Mouse (Mus musculus): ENCODE results near the gene Dand5. TPM values are rescaled to one million over a fixed set of nuclear protein-coding genes. Genes with fewer than 3 reads are reported as not detected.

Dand5 gene
- polyA plus RNA-seq, 1 experiment, result 6.7 TPM

GRCm38 (mm10) chr8:84785756-84786677, 36.6 kb downstream of the Dand5 start:
- Histone ChIP-seq H3K79me2 (ENCODE audit: control insufficient read depth, insufficient read depth) (peaks cover 86% of the 10 kb centered on the region), H3K36me3 (ENCODE audit: control insufficient read depth, insufficient read depth) (no peaks in the 10 kb centered on the region), H3K4me3 (no peak overlapping the region), H3K27me3 (ENCODE audit: control insufficient read depth, insufficient read depth, insufficient read length) (no peaks in the 10 kb centered on the region), H3K4me2 (ENCODE audit: low read depth) (peak overlapping the region; percentile 4), H3ac (ENCODE audit: control insufficient read depth, insufficient read length) (no peak overlapping the region)
- peak; percentile 17 for TF ChIP-seq POLR2A (IDR thresholded peaks at IDR 0.05; ENCODE audit: insufficient read length, low read depth)
- no peak for TF ChIP-seq SRF (IDR thresholded peaks at IDR 0.05; ENCODE audit: control insufficient read depth, insufficient read length, low read depth)

GRCm38 (mm10) chr8:84785506-84785755, 37.2 kb downstream of the Dand5 start:
- no peak overlapping the region for H3K4me3 ChIP-seq
- TF ChIP-seq REST (IDR thresholded peaks at IDR 0.05; ENCODE audit: insufficient read depth, insufficient read length) (no peak), MYOG (IDR thresholded peaks at IDR 0.05; ENCODE audit: control insufficient read depth in 1 of 3, insufficient read depth in 1 of 3, insufficient read length in 2 of 3, low read depth in 2 of 3) (no peak), E2F4 (IDR thresholded peaks at IDR 0.05; ENCODE audit: insufficient read depth) (no peak), POLR2AphosphoS2 (IDR thresholded peaks at IDR 0.05; ENCODE audit: insufficient read length, low read depth) (no peak), TCF3 (IDR thresholded peaks at IDR 0.05; ENCODE audit: insufficient read length, low read depth) (no peak), MYOD1 (IDR thresholded peaks at IDR 0.05; ENCODE audit: control insufficient read depth in 1 of 3, insufficient read length in 2 of 3, low read depth in 2 of 3) (no peak), TCF12 (IDR thresholded peaks at IDR 0.05; ENCODE audit: insufficient read depth, poor library complexity, severe bottlenecking) (no peak), CEBPB (IDR thresholded peaks at IDR 0.05; ENCODE audit: insufficient read depth, poor library complexity, severe bottlenecking) (no peak), MAX (IDR thresholded peaks at IDR 0.05; ENCODE audit: low read depth) (no peak), SRF (IDR thresholded peaks at IDR 0.05; ENCODE audit: control insufficient read depth, insufficient read length, low read depth) (no peak), POLR2A (IDR thresholded peaks at IDR 0.05; ENCODE audit: insufficient read length, low read depth) (no peak), USF1 (IDR thresholded peaks at IDR 0.05; ENCODE audit: low read depth) (no peak)

DNA sequence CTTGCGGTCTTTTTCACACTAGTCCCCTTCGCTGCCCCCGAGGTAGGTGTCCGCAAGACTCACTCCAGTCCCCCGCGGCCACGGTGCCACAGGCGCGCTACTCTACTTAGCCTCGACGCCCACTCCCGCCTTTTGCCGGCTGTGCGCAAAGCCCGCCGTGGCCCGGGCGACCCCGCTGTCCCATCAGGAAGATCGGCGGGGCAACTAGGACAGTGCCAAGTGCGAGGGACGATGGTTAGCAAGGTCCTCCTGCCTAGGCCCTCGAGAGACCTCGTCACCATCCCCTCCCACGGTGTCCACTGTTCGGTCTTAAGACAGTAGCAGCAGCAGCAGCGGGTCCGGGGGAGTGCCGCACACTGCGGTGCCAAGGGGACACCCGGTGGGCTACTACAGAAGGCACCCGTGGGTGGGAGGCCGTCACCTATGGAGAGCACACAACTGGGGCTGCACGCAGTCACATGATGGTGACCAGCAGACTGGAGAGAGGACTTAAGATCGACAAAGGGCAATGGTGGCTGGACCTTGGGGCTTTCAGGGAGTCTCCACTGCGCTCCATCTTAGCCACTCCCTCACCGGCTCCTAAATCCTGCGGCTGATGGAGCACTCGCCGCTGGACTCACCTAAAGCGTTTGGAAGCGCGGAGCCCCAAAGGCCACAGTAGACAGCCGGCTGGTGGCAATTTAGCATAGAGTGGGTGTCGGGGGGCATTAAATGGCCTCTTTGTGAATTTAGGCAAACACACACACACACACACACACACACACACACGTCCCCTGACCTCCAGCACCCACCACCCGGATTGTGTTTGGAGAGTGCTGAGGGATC, 37.7 kb downstream of the Dand5 start:
- H3ac ChIP-seq (ENCODE audit: control insufficient read depth, insufficient read length), result no peak overlapping the region
- H3K79me2 ChIP-seq (ENCODE audit: control insufficient read depth, insufficient read depth), result peaks cover 86% of the 10 kb centered on the region
- TF ChIP-seq CEBPB (IDR thresholded peaks at IDR 0.05; ENCODE audit: insufficient read depth, poor library complexity, severe bottlenecking), result no peak
- TF ChIP-seq USF1 (IDR thresholded peaks at IDR 0.05; ENCODE audit: low read depth), result no peak
- no peak for TF ChIP-seq POLR2A (IDR thresholded peaks at IDR 0.05; ENCODE audit: insufficient read length, low read depth)
- TF ChIP-seq MYOG (IDR thresholded peaks at IDR 0.05; ENCODE audit: control insufficient read depth in 1 of 3, insufficient read depth in 1 of 3, insufficient read length in 2 of 3, low read depth in 2 of 3), result no peak
- no peak for TF ChIP-seq SRF (IDR thresholded peaks at IDR 0.05; ENCODE audit: control insufficient read depth, insufficient read length, low read depth)
- TF ChIP-seq POLR2AphosphoS2 (IDR thresholded peaks at IDR 0.05; ENCODE audit: insufficient read length, low read depth), result no peak
- no peak for TF ChIP-seq REST (IDR thresholded peaks at IDR 0.05; ENCODE audit: insufficient read depth, insufficient read length)
- H3K4me2 ChIP-seq (ENCODE audit: low read depth), result peak overlapping the region; percentile 77
- H3K4me3 ChIP-seq, result no peak overlapping the region
- H3K36me3 ChIP-seq (ENCODE audit: control insufficient read depth, insufficient read depth), result no peaks in the 10 kb centered on the region
- no peaks in the 10 kb centered on the region for H3K27me3 ChIP-seq (ENCODE audit: control insufficient read depth, insufficient read depth, insufficient read length)

More at GRCm38 (mm10) chr8:84785506-84785755, 37.2 kb downstream of the Dand5 start:
- Histone ChIP-seq H3K36me3 (ENCODE audit: control insufficient read depth, insufficient read depth) (no peaks in the 10 kb centered on the region), H3ac (ENCODE audit: control insufficient read depth, insufficient read length) (no peak overlapping the region), H3K27me3 (ENCODE audit: control insufficient read depth, insufficient read depth, insufficient read length) (no peaks in the 10 kb centered on the region), H3K4me2 (ENCODE audit: low read depth) (no peak overlapping the region), H3K79me2 (ENCODE audit: control insufficient read depth, insufficient read depth) (peaks cover 86% of the 10 kb centered on the region)

GRCm38 (mm10) chr8:84783919-84784581, 38.6 kb downstream of the Dand5 start:
- Histone ChIP-seq H3K27me3 (ENCODE audit: control insufficient read depth, insufficient read depth, insufficient read length) (no peaks in the 10 kb centered on the region), H3K4me3 (no peak overlapping the region), H3K36me3 (ENCODE audit: control insufficient read depth, insufficient read depth) (no peaks in the 10 kb centered on the region), H3ac (ENCODE audit: control insufficient read depth, insufficient read length) (no peak overlapping the region), H3K4me2 (ENCODE audit: low read depth) (peak overlapping the region; percentile 77), H3K79me2 (ENCODE audit: control insufficient read depth, insufficient read depth) (peaks cover 83% of the 10 kb centered on the region)
- TF ChIP-seq TCF3 (IDR thresholded peaks at IDR 0.05; ENCODE audit: insufficient read length, low read depth) (no peak), CEBPB (IDR thresholded peaks at IDR 0.05; ENCODE audit: insufficient read depth, poor library complexity, severe bottlenecking) (no peak), POLR2A (IDR thresholded peaks at IDR 0.05; ENCODE audit: insufficient read length, low read depth) (no peak), SRF (IDR thresholded peaks at IDR 0.05; ENCODE audit: control insufficient read depth, insufficient read length, low read depth) (no peak), E2F4 (IDR thresholded peaks at IDR 0.05; ENCODE audit: insufficient read depth) (no peak), TCF12 (IDR thresholded peaks at IDR 0.05; ENCODE audit: insufficient read depth, poor library complexity, severe bottlenecking) (no peak), MYOD1 (IDR thresholded peaks at IDR 0.05; ENCODE audit: control insufficient read depth in 1 of 3, insufficient read length in 2 of 3, low read depth in 2 of 3) (no peak), POLR2AphosphoS2 (IDR thresholded peaks at IDR 0.05; ENCODE audit: insufficient read length, low read depth) (no peak), MYOG (IDR thresholded peaks at IDR 0.05; ENCODE audit: control insufficient read depth in 1 of 3, insufficient read depth in 1 of 3, insufficient read length in 2 of 3, low read depth in 2 of 3) (no peak), MAX (IDR thresholded peaks at IDR 0.05; ENCODE audit: low read depth) (no peak), REST (IDR thresholded peaks at IDR 0.05; ENCODE audit: insufficient read depth, insufficient read length) (no peak), USF1 (IDR thresholded peaks at IDR 0.05; ENCODE audit: low read depth) (no peak)
